Mouse (Mus musculus) layer of hippocampus, adult 18-20 months (tissue): ENCODE measurements around the gene Runx2. TPM values are rescaled to one million over a fixed set of nuclear protein-coding genes. Genes with fewer than 3 reads are reported as not detected.
A peak's percentile ranks its signal among the peaks of the same experiment; 100 is the strongest.

Source experiments
- DNase-seq, 2 experiments: peaks; one replicate each; pipeline ENCODE4 v3.0.0; 2022; ENCODE audit warnings: low spot score in 2 of 2
- total RNA-seq, 2 experiments: library from RNA; stranded (reverse); gene quantifications; 2 replicates each; pipeline ENCODE4 v1.2.3; 2021

Runx2 gene
- total RNA-seq, 2 experiments from 2014 or later, result 15.4 TPM

GRCm38 (mm10) chr17:44768522-44768921 lies 46.1 kb downstream of the Runx2 start:
- no peak for DNase-seq

GRCm38 (mm10) chr17:44767375-44767774 lies 47.2 kb downstream of the Runx2 start:
- DNase-seq, result no peak

GRCm38 (mm10) chr17:44766975-44767374 lies 47.6 kb downstream of the Runx2 start:
- no peak for DNase-seq

- no peak for DNase-seq
Measured at GRCm38 (mm10) chr17:44766318-44766717, 48.3 kb downstream of the Runx2 start.

GRCm38 (mm10) chr17:44745378-44745777 lies 69.2 kb downstream of the Runx2 start:
- no peak for DNase-seq

- no peak for DNase-seq
Measured at GRCm38 (mm10) chr17:44743780-44744179, 70.8 kb downstream of the Runx2 start.

- DNase-seq, result no peak
Measured at GRCm38 (mm10) chr17:44742246-44742645, 72.4 kb downstream of the Runx2 start.

GRCm38 (mm10) chr17:44738121-44738637 lies 76.4 kb downstream of the Runx2 start:
- DNase-seq, result peak in 1 of 2 experiments; percentile 30

GRCm38 (mm10) chr17:44737275-44738120 lies 77.1 kb downstream of the Runx2 start:
- DNase-seq, result peak; percentile 14 to 50

GRCm38 (mm10) chr17:44735991-44736561 lies 78.5 kb downstream of the Runx2 start:
- DNase-seq, result peak; percentile 69 to 74

GRCm38 (mm10) chr17:44735223-44735990 lies 79.2 kb downstream of the Runx2 start:
- peak; percentile 42 to 45 for DNase-seq

- peak; percentile 58 to 73 for DNase-seq
Measured at GRCm38 (mm10) chr17:44734501-44735222, 79.9 kb downstream of the Runx2 start.

- no peak for DNase-seq
Measured at GRCm38 (mm10) chr17:44733544-44734310, 80.9 kb downstream of the Runx2 start.

- no peak for DNase-seq
Measured at GRCm38 (mm10) chr17:44728464-44728863, 86.1 kb downstream of the Runx2 start.

- no peak for DNase-seq
Measured at GRCm38 (mm10) chr17:44727675-44728074, 86.9 kb downstream of the Runx2 start.

GRCm38 (mm10) chr17:44724805-44725480 lies 89.7 kb downstream of the Runx2 start:
- DNase-seq, result no peak

- no peak for DNase-seq
Measured at GRCm38 (mm10) chr17:44724255-44724654, 90.3 kb downstream of the Runx2 start.

- no peak for DNase-seq
Measured at GRCm38 (mm10) chr17:44722103-44722792, 92.3 kb downstream of the Runx2 start.

- DNase-seq, result no peak
Measured at GRCm38 (mm10) chr17:44718591-44718990, 96.0 kb downstream of the Runx2 start.
